Mouse (Mus musculus) kidney, adult 2 months (tissue): Measurements from ENCODE around the gene Bcat1.

Experiments
- CTCF ChIP-seq: fragments of 200-500 bp; conservative IDR thresholded peaks from 2 replicates; pipeline ENCODE4 v1.5.1; 2011; ENCODE audit warnings: low read depth, mild to moderate bottlenecking, control low read depth, low read length, moderate library complexity, mixed read lengths; ENCODE audit not compliant: insufficient read depth, insufficient read length
- POLR2A ChIP-seq: fragments of 200-500 bp; IDR thresholded peaks from one replicate; pipeline ENCODE4 v1.6.1; 2011; ENCODE audit warnings: low read depth, low read length, control low read depth

- TF ChIP-seq CTCF: no peak
- TF ChIP-seq POLR2A: no peak
These were observed 10.6 kb downstream of the Bcat1 start for GRCm38 (mm10) chr6:145065301-145065845.
